Comparison of ENCODE assay signal across 10 mouse cellular contexts in the genomic region with DNA sequence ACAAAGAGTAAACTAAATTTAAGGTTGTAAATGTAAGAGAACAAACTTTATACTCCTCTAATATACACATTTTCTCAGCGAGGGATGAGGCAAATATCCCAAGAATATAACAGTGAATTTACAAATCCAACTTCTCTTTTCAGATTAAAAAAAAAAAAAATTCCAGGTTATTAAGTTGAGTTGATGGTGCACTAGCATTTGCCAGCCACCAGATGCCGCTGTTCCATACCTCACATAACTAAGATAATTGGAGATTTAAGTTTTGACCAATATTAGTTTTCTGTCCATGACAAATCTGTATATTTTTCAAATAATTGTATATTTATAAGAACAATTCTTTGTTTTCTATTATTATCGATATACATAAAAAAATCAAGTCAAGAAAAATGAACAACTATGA.
DNase-seq lines count a peak whose midpoint lies in the region; ATAC-seq and TF ChIP-seq lines count a peak whose summit lies in the region.
"Had no signal": no experiment of that assay in that cellular context is flagged by ENCODE, and none has a peak within 500 bp of the region (broad histone marks: within the 10 kb centered on the region; RNA-seq: fewer than 3 reads in every experiment).

No protein-coding gene starts in this region.

- H3K4me1 ChIP-seq in heart, embryonic 12.5 days (replicated peaks): no peaks in the 10 kb centered on the region
- H3K4me1 ChIP-seq in midbrain, embryonic 16.5 days (ENCODE audit: control insufficient read depth, insufficient read depth, low read length): no peaks in the 10 kb centered on the region
- H3K4me1 ChIP-seq: heart, embryonic 15.5 days; midbrain, embryonic 12.5 days had no signal

- intact Hi-C loops in left cerebral cortex, adult 2 months (cut with DNase I): no loop called here
- intact Hi-C loops in left cerebral cortex, postnatal 25 days (cut with DNase I): loop anchor here (5.0 kb wide), 1 partner anchor 1413 kb away; no protein-coding TSS in a partner anchor

- peak; percentile 8 to 52 for DNase-seq in cerebellum, postnatal 25 days
- no peak for DNase-seq in cerebellum, adult 9-10 months
- peak in 1 of 2 experiments; percentile 9 for DNase-seq in left cerebral cortex, adult 2 months (ENCODE audit: extremely low spot score in 1 of 2, low spot score in 2 of 2)
- DNase-seq in left cerebral cortex, postnatal 25 days (ENCODE audit: low spot score in 2 of 2): no peak
- peak; percentile 32 for DNase-seq in adipocyte (ENCODE audit: low spot score)
- peak; percentile 20 for DNase-seq in lung, postnatal 14 days

- no peak overlapping the region for H3K27ac ChIP-seq in left cerebral cortex, adult 2 months
- no peak overlapping the region for H3K27ac ChIP-seq in heart, embryonic 12.5 days (ENCODE audit: poor library complexity, severe bottlenecking)
- no peak overlapping the region for H3K27ac ChIP-seq in midbrain, embryonic 16.5 days (ENCODE audit: low read length)
- H3K27ac ChIP-seq: heart, embryonic 15.5 days; midbrain, embryonic 12.5 days had no signal

- H3K4me2 ChIP-seq in heart, embryonic 12.5 days: no peak overlapping the region
- H3K4me2 ChIP-seq in midbrain, embryonic 16.5 days (ENCODE audit: low read length): no peak overlapping the region
- H3K4me2 ChIP-seq: heart, embryonic 15.5 days; midbrain, embryonic 12.5 days had no signal

- H3K9me3 ChIP-seq in heart, embryonic 12.5 days (replicated peaks): no peaks in the 10 kb centered on the region
- no peaks in the 10 kb centered on the region for H3K9me3 ChIP-seq in midbrain, embryonic 16.5 days (replicated peaks; ENCODE audit: control insufficient read depth, low read length, poor library complexity, severe bottlenecking)
- H3K9me3 ChIP-seq: heart, embryonic 15.5 days; midbrain, embryonic 12.5 days had no signal

- H3K36me3 ChIP-seq in heart, embryonic 12.5 days: no peaks in the 10 kb centered on the region
- no peaks in the 10 kb centered on the region for H3K36me3 ChIP-seq in midbrain, embryonic 16.5 days (ENCODE audit: control insufficient read depth, insufficient read depth, low read length)
- H3K36me3 ChIP-seq: heart, embryonic 15.5 days; midbrain, embryonic 12.5 days had no signal

- no peaks in the 10 kb centered on the region for H3K27me3 ChIP-seq in heart, embryonic 12.5 days (replicated peaks)
- no peaks in the 10 kb centered on the region for H3K27me3 ChIP-seq in midbrain, embryonic 16.5 days (ENCODE audit: control insufficient read depth, insufficient read depth, low read depth, low read length)
- H3K27me3 ChIP-seq: heart, embryonic 15.5 days; midbrain, embryonic 12.5 days had no signal

- ATAC-seq in heart, embryonic 12.5 days (ENCODE audit: insufficient number of reproducible peaks, low FRiP score): no peak
- no peak for ATAC-seq in midbrain, embryonic 16.5 days

- WGBS in heart, embryonic 12.5 days: 7% methylated on average over 3 of the region's 3 CpGs
- WGBS in midbrain, embryonic 16.5 days: 14% methylated on average over 3 of the region's 3 CpGs

- no peak overlapping the region for H3K9ac ChIP-seq in heart, embryonic 12.5 days
- no peak overlapping the region for H3K9ac ChIP-seq in midbrain, embryonic 16.5 days (ENCODE audit: low read depth, low read length)
- H3K9ac ChIP-seq: heart, embryonic 15.5 days; midbrain, embryonic 12.5 days had no signal

- no peak overlapping the region for H3K4me3 ChIP-seq in left cerebral cortex, adult 2 months
- no peak overlapping the region for H3K4me3 ChIP-seq in heart, embryonic 12.5 days
- no peak overlapping the region for H3K4me3 ChIP-seq in midbrain, embryonic 16.5 days (ENCODE audit: low read depth, low read length)
- H3K4me3 ChIP-seq: heart, embryonic 15.5 days; midbrain, embryonic 12.5 days had no signal

- peak; percentile 83 for TF ChIP-seq CTCF in left cerebral cortex, adult 2 months (IDR thresholded peaks at IDR 0.05)

Comparison
In these comparisons a context has a peak if more than half of its experiments do, and no peak if none do; other contexts are left out.
1. DNase-seq: peak in cerebellum, postnatal 25 days (2 of 2), adipocyte (single experiment) and lung, postnatal 14 days (single experiment); none in cerebellum, adult 9-10 months (single experiment) and left cerebral cortex, postnatal 25 days (0 of 2).